Mouse (Mus musculus) kidney, adult 2 months (tissue): ENCODE results near the gene Tead2.

Experiments
- CTCF ChIP-seq: fragments of 200-500 bp; conservative IDR thresholded peaks from 2 replicates; pipeline ENCODE4 v1.5.1; 2011; ENCODE audit warnings: low read depth, mild to moderate bottlenecking, control low read depth, low read length, moderate library complexity, mixed read lengths; ENCODE audit not compliant: insufficient read depth, insufficient read length
- POLR2A ChIP-seq: fragments of 200-500 bp; IDR thresholded peaks from one replicate; pipeline ENCODE4 v1.6.1; 2011; ENCODE audit warnings: low read depth, low read length, control low read depth

DNA sequence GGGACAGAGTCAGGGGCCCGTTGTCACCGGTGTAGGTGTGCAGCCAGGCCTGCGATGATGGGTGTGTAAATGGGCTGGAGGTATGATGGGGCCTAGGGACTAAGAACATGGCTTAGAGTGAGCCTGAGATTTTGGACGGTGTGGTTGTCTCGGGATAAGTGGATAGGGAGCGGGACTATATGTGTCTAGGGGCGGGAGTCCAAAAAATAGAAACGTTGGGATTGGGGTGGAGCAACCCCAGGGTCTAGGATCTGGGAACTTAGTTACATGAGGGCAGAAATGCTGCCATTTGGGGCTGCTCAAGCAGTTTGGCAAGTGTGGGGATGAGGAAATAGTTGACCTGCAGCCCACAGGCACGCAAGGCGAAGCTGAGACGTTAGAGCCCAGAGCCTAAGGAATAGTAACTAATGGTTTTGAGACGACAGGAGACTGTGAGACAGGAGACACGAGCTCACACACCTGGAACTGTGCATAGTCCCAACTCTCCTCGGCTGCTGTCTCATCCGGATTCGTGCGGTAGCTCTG lies 20.2 kb downstream of the Tead2 start:
- no peak for TF ChIP-seq POLR2A
- TF ChIP-seq CTCF = no peak
